In genomic region chrX:51076744-51077143, GRCm38 (mm10) we compare ENCODE assay signal across 10 mouse cellular contexts. TPM values are rescaled to one million over a fixed set of nuclear protein-coding genes. Genes with fewer than 3 reads are reported as not detected.
DNase-seq lines count a peak whose midpoint lies in the region; ATAC-seq and TF ChIP-seq lines count a peak whose summit lies in the region.
"Had no signal": no experiment of that assay in that cellular context is flagged by ENCODE, and none has a peak within 500 bp of the region (broad histone marks: within the 10 kb centered on the region; RNA-seq: fewer than 3 reads in every experiment).

No protein-coding gene starts in this region.

- ATAC-seq in hindbrain, embryonic 14.5 days (ENCODE audit: low FRiP score), result no peak
- no peak for ATAC-seq in limb, embryonic 14.5 days (ENCODE audit: low FRiP score, low read depth)

- H3K4me1 ChIP-seq in hindbrain, embryonic 10.5 days (replicated peaks), result no peaks in the 10 kb centered on the region
- no peaks in the 10 kb centered on the region for H3K4me1 ChIP-seq in hindbrain, embryonic 14.5 days (replicated peaks; ENCODE audit: control insufficient read depth, insufficient read depth, low read length)
- no peaks in the 10 kb centered on the region for H3K4me1 ChIP-seq in limb, embryonic 14.5 days (ENCODE audit: control insufficient read depth, insufficient read depth, low read length)
- H3K4me1 ChIP-seq: limb, embryonic 15.5 days had no signal

- no peak for TF ChIP-seq POLR2A in limb, embryonic 14.5 days (IDR thresholded peaks at IDR 0.05; ENCODE audit: borderline replicate concordance, extremely low read depth, insufficient read depth, insufficient read length)

- H3K27me3 ChIP-seq in hindbrain, embryonic 10.5 days (ENCODE audit: insufficient read depth, poor library complexity, severe bottlenecking), result 0 out of 2 replicates have a peak, but pooled peaks cover 3% of the 10 kb centered on the region
- peaks cover 3% of the 10 kb centered on the region; the same call in 1 of the 2 replicates for H3K27me3 ChIP-seq in hindbrain, embryonic 14.5 days (ENCODE audit: control insufficient read depth, insufficient read depth, low read length)
- no peaks in the 10 kb centered on the region for H3K27me3 ChIP-seq in limb, embryonic 14.5 days (ENCODE audit: control insufficient read depth, insufficient read depth, low read length)
- H3K27me3 ChIP-seq: limb, embryonic 15.5 days had no signal

- WGBS in hindbrain, embryonic 10.5 days, result 40% methylated on average over 3 of the region's 3 CpGs
- WGBS in hindbrain, embryonic 14.5 days, result 30% methylated on average over 3 of the region's 3 CpGs
- WGBS in limb, embryonic 14.5 days, result 30% methylated on average over 3 of the region's 3 CpGs

- H3K36me3 ChIP-seq in hindbrain, embryonic 10.5 days, result no peaks in the 10 kb centered on the region
- H3K36me3 ChIP-seq in hindbrain, embryonic 14.5 days (replicated peaks; ENCODE audit: control insufficient read depth, insufficient read depth), result no peaks in the 10 kb centered on the region
- no peaks in the 10 kb centered on the region for H3K36me3 ChIP-seq in limb, embryonic 14.5 days (ENCODE audit: control insufficient read depth, insufficient read depth, low read length)
- H3K36me3 ChIP-seq: limb, embryonic 15.5 days had no signal

- no peaks in the 10 kb centered on the region for H3K9me3 ChIP-seq in hindbrain, embryonic 10.5 days
- H3K9me3 ChIP-seq in hindbrain, embryonic 14.5 days (ENCODE audit: control insufficient read depth, low read length), result no peaks in the 10 kb centered on the region
- no peaks in the 10 kb centered on the region for H3K9me3 ChIP-seq in limb, embryonic 14.5 days (ENCODE audit: control insufficient read depth, low read length)
- H3K9me3 ChIP-seq: limb, embryonic 15.5 days had no signal

- no peak overlapping the region for H3K4me2 ChIP-seq in hindbrain, embryonic 14.5 days (replicated peaks)
- H3K4me2 ChIP-seq in limb, embryonic 14.5 days (replicated peaks; ENCODE audit: low read depth, low read length, severe bottlenecking), result no peak overlapping the region
- H3K4me2 ChIP-seq: limb, embryonic 15.5 days had no signal

- H3K9ac ChIP-seq in hindbrain, embryonic 14.5 days, result no peak overlapping the region
- no peak overlapping the region for H3K9ac ChIP-seq in limb, embryonic 14.5 days (ENCODE audit: low read depth, low read length, severe bottlenecking)
- H3K9ac ChIP-seq: limb, embryonic 15.5 days had no signal

- no peak overlapping the region for H3K27ac ChIP-seq in hindbrain, embryonic 10.5 days
- no peak overlapping the region for H3K27ac ChIP-seq in hindbrain, embryonic 14.5 days
- H3K27ac ChIP-seq in limb, embryonic 14.5 days (replicated peaks; ENCODE audit: low read depth, low read length), result no peak overlapping the region
- H3K27ac ChIP-seq: limb, embryonic 15.5 days had no signal

- peak; percentile 9 for DNase-seq in hindbrain, embryonic 10.5 days (ENCODE audit: low spot score)
- DNase-seq in hindbrain, embryonic 14.5 days (ENCODE audit: low spot score), result no peak
- peak; percentile 48 for DNase-seq in testis, postnatal 10 days (ENCODE audit: low spot score)
- no peak for DNase-seq in testis, postnatal 14 days (ENCODE audit: low spot score)
- peak; percentile 23 for DNase-seq in c-Kit-positive CD71-negative TER-119-negative erythroid progenitor cells, embryonic 14.5 days (ENCODE audit: low read depth)
- DNase-seq in limb, embryonic 14.5 days (ENCODE audit: low spot score), result peak; percentile 6
- no peak for DNase-seq in Muller cell, postnatal 12 days (ENCODE audit: inconsistent ontology term)
- DNase-seq in heart, adult 11 months, result no peak

- H3K4me3 ChIP-seq in hindbrain, embryonic 10.5 days, result no peak overlapping the region
- H3K4me3 ChIP-seq in hindbrain, embryonic 14.5 days (replicated peaks; ENCODE audit: low read length), result no peak overlapping the region
- H3K4me3 ChIP-seq in limb, embryonic 14.5 days (replicated peaks; ENCODE audit: low read length), result no peak overlapping the region
- H3K4me3 ChIP-seq: erythroblast, embryonic 14.5 days; limb, embryonic 15.5 days had no signal

RNA-seq across cellular contexts. Expression of gene Rap2c, which starts 58.9 kb away (rescaled TPM):
- polyA plus RNA-seq in hindbrain, embryonic 10.5 days (2016; fragmentation: Nextera tagmentation; extraction: Ambion mirVana), result 17.2 and 20.2 TPM in 2 replicates
- 18.2 and 18.8 TPM in 2 replicates for polyA plus RNA-seq in hindbrain, embryonic 14.5 days (2014; fragmentation: Nextera tagmentation; extraction: Ambion mirVana)
- polyA plus RNA-seq in limb, embryonic 14.5 days (2012; rRNA removed), result 33.8 and 34.4 TPM in 2 replicates
- polyA plus RNA-seq in limb, embryonic 14.5 days (2014; fragmentation: Nextera tagmentation; extraction: Ambion mirVana), result 36.2 and 39.0 TPM in 2 replicates

Comparison
In these comparisons a context has a peak if more than half of its experiments do, and no peak if none do; other contexts are left out.
1. DNase-seq: peak in hindbrain, embryonic 10.5 days (single experiment), testis, postnatal 10 days (single experiment), c-Kit-positive CD71-negative TER-119-negative erythroid progenitor cells, embryonic 14.5 days (single experiment) and limb, embryonic 14.5 days (single experiment); none in hindbrain, embryonic 14.5 days (single experiment), testis, postnatal 14 days (single experiment), Muller cell, postnatal 12 days (single experiment) and heart, adult 11 months (single experiment).